Mouse (Mus musculus): ENCODE measurements around the gene Nek10. TPM values are rescaled to one million over a fixed set of nuclear protein-coding genes. Genes with fewer than 3 reads are reported as not detected.
A peak's percentile ranks its signal among the peaks of the same experiment; 100 is the strongest.

Nek10 gene
- polyA plus RNA-seq, 1 experiment, result 0.01 TPM

- no peak for TF ChIP-seq POLR2A (IDR thresholded peaks at IDR 0.05; ENCODE audit: control insufficient read depth, extremely low read depth, insufficient read depth, low read length, poor library complexity)
- TF ChIP-seq CTCF (IDR thresholded peaks at IDR 0.05; ENCODE audit: borderline replicate concordance, control insufficient read depth, extremely low read depth, insufficient read depth, low read length, poor library complexity), result no peak
- WGBS, result 40% methylated on average over 2 of the region's 2 CpGs
These were observed 92.1 kb downstream of the Nek10 start for GRCm38 (mm10) chr14:14895363-14895762.

GRCm38 (mm10) chr14:14896399-14897136 lies 93.4 kb downstream of the Nek10 start:
- H3K27me3 ChIP-seq (ENCODE audit: control insufficient read depth, insufficient read depth, low read length), result no peaks in the 10 kb centered on the region
- no peak for TF ChIP-seq CTCF (IDR thresholded peaks at IDR 0.05; ENCODE audit: borderline replicate concordance, control insufficient read depth, extremely low read depth, insufficient read depth, low read length, poor library complexity)
- no peak for TF ChIP-seq POLR2A (IDR thresholded peaks at IDR 0.05; ENCODE audit: control insufficient read depth, extremely low read depth, insufficient read depth, low read length, poor library complexity)
- no peak overlapping the region for H3K4me3 ChIP-seq (ENCODE audit: control insufficient read depth, insufficient read depth, low read length)
- H3K4me1 ChIP-seq (replicated peaks; ENCODE audit: control insufficient read depth, insufficient read depth, low read length), result no peaks in the 10 kb centered on the region; the same call in 1 of the 2 replicates
- no peak overlapping the region for H3K27ac ChIP-seq (ENCODE audit: control insufficient read depth, insufficient read depth, low read length)
- H3K36me3 ChIP-seq (ENCODE audit: control insufficient read depth, insufficient read depth, low read length), result no peaks in the 10 kb centered on the region
- 95% methylated on average over 3 of the region's 3 CpGs for WGBS
- DNase-seq, result no peak

More at GRCm38 (mm10) chr14:14895363-14895762, 92.1 kb downstream of the Nek10 start:
- DNase-seq, result no peak
- no peaks in the 10 kb centered on the region for H3K27me3 ChIP-seq (ENCODE audit: control insufficient read depth, insufficient read depth, low read length)
- H3K36me3 ChIP-seq (ENCODE audit: control insufficient read depth, insufficient read depth, low read length), result no peaks in the 10 kb centered on the region
- H3K4me1 ChIP-seq (replicated peaks; ENCODE audit: control insufficient read depth, insufficient read depth, low read length), result no peaks in the 10 kb centered on the region; the same call in 1 of the 2 replicates
- H3K27ac ChIP-seq (ENCODE audit: control insufficient read depth, insufficient read depth, low read length), result no peak overlapping the region
- no peak overlapping the region for H3K4me3 ChIP-seq (ENCODE audit: control insufficient read depth, insufficient read depth, low read length)

- no peak overlapping the region for H3K27ac ChIP-seq (ENCODE audit: control insufficient read depth, insufficient read depth, low read length)
- WGBS, result 10% methylated on average over 9 of the region's 9 CpGs
- H3K4me1 ChIP-seq (replicated peaks; ENCODE audit: control insufficient read depth, insufficient read depth, low read length), result no peaks in the 10 kb centered on the region
- no peaks in the 10 kb centered on the region for H3K36me3 ChIP-seq (ENCODE audit: control insufficient read depth, insufficient read depth, low read length)
- DNase-seq, result peak; percentile 73
- peak overlapping the region; percentile 10; the same call in 1 of the 2 replicates for H3K4me3 ChIP-seq (ENCODE audit: control insufficient read depth, insufficient read depth, low read length)
- peak; percentile 68; the same call in 1 of the 2 replicates for TF ChIP-seq CTCF (IDR thresholded peaks at IDR 0.05; ENCODE audit: borderline replicate concordance, control insufficient read depth, extremely low read depth, insufficient read depth, low read length, poor library complexity)
- TF ChIP-seq POLR2A (IDR thresholded peaks at IDR 0.05; ENCODE audit: control insufficient read depth, extremely low read depth, insufficient read depth, low read length, poor library complexity), result no peak
- no peaks in the 10 kb centered on the region for H3K27me3 ChIP-seq (ENCODE audit: control insufficient read depth, insufficient read depth, low read length)
These were observed 101.7 kb downstream of the Nek10 start for GRCm38 (mm10) chr14:14904750-14905529.

- Histone ChIP-seq H3K27me3 (ENCODE audit: control insufficient read depth, insufficient read depth, low read length) (no peaks in the 10 kb centered on the region), H3K36me3 (ENCODE audit: control insufficient read depth, insufficient read depth, low read length) (no peaks in the 10 kb centered on the region), H3K4me3 (ENCODE audit: control insufficient read depth, insufficient read depth, low read length) (no peak overlapping the region), H3K27ac (ENCODE audit: control insufficient read depth, insufficient read depth, low read length) (no peak overlapping the region), H3K4me1 (replicated peaks; ENCODE audit: control insufficient read depth, insufficient read depth, low read length) (no peaks in the 10 kb centered on the region)
- peak; percentile 25 for DNase-seq
- 81% methylated on average over 5 of the region's 5 CpGs for WGBS
- no peak for TF ChIP-seq CTCF (IDR thresholded peaks at IDR 0.05; ENCODE audit: borderline replicate concordance, control insufficient read depth, extremely low read depth, insufficient read depth, low read length, poor library complexity)
- TF ChIP-seq POLR2A (IDR thresholded peaks at IDR 0.05; ENCODE audit: control insufficient read depth, extremely low read depth, insufficient read depth, low read length, poor library complexity), result no peak
These were observed 102.3 kb downstream of the Nek10 start for GRCm38 (mm10) chr14:14905530-14905852.

- TF ChIP-seq CTCF (IDR thresholded peaks at IDR 0.05; ENCODE audit: borderline replicate concordance, control insufficient read depth, extremely low read depth, insufficient read depth, low read length, poor library complexity) (no peak), POLR2A (IDR thresholded peaks at IDR 0.05; ENCODE audit: control insufficient read depth, extremely low read depth, insufficient read depth, low read length, poor library complexity) (no peak)
- Histone ChIP-seq H3K36me3 (ENCODE audit: control insufficient read depth, insufficient read depth, low read length) (no peaks in the 10 kb centered on the region), H3K27ac (ENCODE audit: control insufficient read depth, insufficient read depth, low read length) (no peak overlapping the region), H3K4me1 (replicated peaks; ENCODE audit: control insufficient read depth, insufficient read depth, low read length) (no peaks in the 10 kb centered on the region), H3K4me3 (ENCODE audit: control insufficient read depth, insufficient read depth, low read length) (no peak overlapping the region), H3K27me3 (ENCODE audit: control insufficient read depth, insufficient read depth, low read length) (no peaks in the 10 kb centered on the region)
- 78% methylated on average over 1 of the region's 1 CpGs for WGBS
- no peak for DNase-seq
These were observed 122.4 kb downstream of the Nek10 start for GRCm38 (mm10) chr14:14925615-14926014.

- Histone ChIP-seq H3K27ac (ENCODE audit: control insufficient read depth, insufficient read depth, low read length) (no peak overlapping the region), H3K4me3 (ENCODE audit: control insufficient read depth, insufficient read depth, low read length) (no peak overlapping the region), H3K27me3 (ENCODE audit: control insufficient read depth, insufficient read depth, low read length) (no peaks in the 10 kb centered on the region), H3K36me3 (ENCODE audit: control insufficient read depth, insufficient read depth, low read length) (no peaks in the 10 kb centered on the region), H3K4me1 (replicated peaks; ENCODE audit: control insufficient read depth, insufficient read depth, low read length) (no peaks in the 10 kb centered on the region)
- 94% methylated on average over 2 of the region's 2 CpGs for WGBS
- no peak for DNase-seq
- no peak for TF ChIP-seq POLR2A (IDR thresholded peaks at IDR 0.05; ENCODE audit: control insufficient read depth, extremely low read depth, insufficient read depth, low read length, poor library complexity)
- no peak for TF ChIP-seq CTCF (IDR thresholded peaks at IDR 0.05; ENCODE audit: borderline replicate concordance, control insufficient read depth, extremely low read depth, insufficient read depth, low read length, poor library complexity)
These were observed 124.3 kb downstream of the Nek10 start for GRCm38 (mm10) chr14:14927559-14927958.

Measured in thymus, adult 2 months (tissue).